Comparison of ENCODE assay signal across 8 mouse cellular contexts in the genomic region with DNA sequence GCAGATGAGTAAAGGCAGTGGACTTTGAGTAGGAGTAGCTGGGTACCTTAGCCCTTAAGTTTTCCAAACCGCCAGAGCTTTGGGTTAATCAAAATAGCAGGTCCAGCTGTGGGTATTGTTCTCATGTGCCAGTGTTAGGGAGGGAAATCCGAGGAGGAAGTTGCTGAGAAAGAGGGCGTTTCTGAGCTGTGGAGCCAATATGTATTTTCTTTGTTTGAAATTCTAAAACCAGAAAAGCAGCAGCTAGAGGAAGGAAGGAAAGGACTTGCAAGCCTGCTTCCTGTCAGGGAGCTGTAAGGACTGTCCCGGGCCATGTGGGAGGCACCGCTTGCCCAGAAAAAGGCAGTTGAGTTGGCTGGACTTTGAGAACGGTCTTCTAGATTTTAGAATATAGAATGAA. TPM values are rescaled to one million over a fixed set of nuclear protein-coding genes. Genes with fewer than 3 reads are reported as not detected.
DNase-seq lines count a peak whose midpoint lies in the region; ATAC-seq and TF ChIP-seq lines count a peak whose summit lies in the region.

No protein-coding gene starts in this region.

- peak overlapping the region; percentile 94 for H3K27ac ChIP-seq in gastrocnemius, adult 2 months
- peak overlapping the region; percentile 72; the same call in 1 of the 2 replicates for H3K27ac ChIP-seq in embryonic facial prominence, embryonic 11.5 days (replicated peaks; ENCODE audit: low read depth, low read length)

- 18% methylated on average over 6 of the region's 6 CpGs for WGBS in embryonic facial prominence, embryonic 11.5 days

- H3K9ac ChIP-seq in embryonic facial prominence, embryonic 11.5 days (replicated peaks; ENCODE audit: low read length), result peak overlapping the region; percentile 90

- peak; percentile 50 for DNase-seq in gastrocnemius, adult 2 months
- no peak for DNase-seq in gastrocnemius, adult 8-10 months (ENCODE audit: low spot score in 2 of 2)
- DNase-seq in embryonic facial prominence, embryonic 11.5 days (ENCODE audit: low spot score), result peak; percentile 64
- peak; percentile 67 to 74 for DNase-seq in heart, postnatal 10 days
- peak; percentile 66 to 76 for DNase-seq in kidney, postnatal 36 days
- peak; percentile 47 to 50 for DNase-seq in thymus, postnatal 36 days
- no peak for DNase-seq in cerebellum, postnatal 25 days

- H3K36me3 ChIP-seq in embryonic facial prominence, embryonic 11.5 days (replicated peaks; ENCODE audit: control insufficient read depth, insufficient read depth, low read depth, low read length), result no peaks in the 10 kb centered on the region

- H3K4me3 ChIP-seq in gastrocnemius, adult 2 months, result peak overlapping the region; percentile 97
- H3K4me3 ChIP-seq in embryonic facial prominence, embryonic 11.5 days (ENCODE audit: low read depth, low read length), result peak overlapping the region; percentile 96

- intact Hi-C loops in gastrocnemius, adult 2 months (cut with DNase I), result loop anchor here (2.0 to 5.0 kb wide), 2 partner anchors 43 to 65 kb away; no protein-coding TSS in a partner anchor
- intact Hi-C loops in heart, postnatal 10 days (cut with DNase I), result loop anchor here (5.0 kb wide), 3 partner anchors 40 to 120 kb away; partner anchors contain the start of gene Ahdc1

- H3K4me1 ChIP-seq in embryonic facial prominence, embryonic 11.5 days (ENCODE audit: control insufficient read depth, insufficient read depth, low read length), result no peaks in the 10 kb centered on the region

- TF ChIP-seq CTCF in gastrocnemius, adult 2 months (IDR thresholded peaks at IDR 0.05), result no peak

- no peaks in the 10 kb centered on the region for H3K27me3 ChIP-seq in embryonic facial prominence, embryonic 11.5 days (ENCODE audit: control insufficient read depth, insufficient read depth, low read length)

- no peak for ATAC-seq in embryonic facial prominence, embryonic 11.5 days (replicated peaks; ENCODE audit: insufficient number of reproducible peaks, low FRiP score, low TSS enrichment, low read depth)
- ATAC-seq in megakaryocyte progenitor cell, adult 5-6 weeks (replicated peaks; ENCODE audit: poor library complexity), result peak; percentile 37

- no peaks in the 10 kb centered on the region for H3K9me3 ChIP-seq in embryonic facial prominence, embryonic 11.5 days (replicated peaks; ENCODE audit: control insufficient read depth, low read length)

- peak overlapping the region; percentile 72 for H3K4me2 ChIP-seq in embryonic facial prominence, embryonic 11.5 days (ENCODE audit: low read depth, low read length)

RNA-seq across cellular contexts. Expression of gene Wasf2, which starts 1.7 kb away (rescaled TPM):
- total RNA-seq in gastrocnemius, adult 2 months (2021), result 10 to 100 TPM; 34.9 to 35.6 TPM
- total RNA-seq in gastrocnemius, adult 8-10 months (2022), result 10 to 100 TPM; 18.8 to 27.9 (median 27.3) TPM
- polyA plus RNA-seq in embryonic facial prominence, embryonic 11.5 days (2014; fragmentation: Nextera tagmentation; extraction: Ambion mirVana), result 66.9 and 75.9 TPM in 2 replicates
- total RNA-seq in heart, postnatal 10 days (2021), result 100 to 1,000 TPM; 134 to 164 TPM
- 124 and 135 TPM in 2 replicates for total RNA-seq in megakaryocyte progenitor cell, adult 5-6 weeks (2015)
- 24.7 and 35.1 TPM in 2 replicates for total RNA-seq in megakaryocyte progenitor cell, adult 5-6 weeks (2017)

Comparison
In these comparisons a context has a peak if more than half of its experiments do, and no peak if none do; other contexts are left out.
1. DNase-seq: peak in gastrocnemius, adult 2 months (single experiment), embryonic facial prominence, embryonic 11.5 days (single experiment), heart, postnatal 10 days (2 of 2), kidney, postnatal 36 days (2 of 2) and thymus, postnatal 36 days (2 of 2); none in gastrocnemius, adult 8-10 months (0 of 2) and cerebellum, postnatal 25 days (0 of 2).